Mouse (Mus musculus): ENCODE measurements around the gene Gjb1. TPM values are rescaled to one million over a fixed set of nuclear protein-coding genes. Genes with fewer than 3 reads are reported as not detected.
"Not testable (repeated sequence)": the region's sequence is repeated elsewhere in the genome, so short reads cannot be mapped to it uniquely, and the experiment has no call there.

Gene Gjb1
- polyA plus RNA-seq, 1 experiment: 4.7 TPM

DNA sequence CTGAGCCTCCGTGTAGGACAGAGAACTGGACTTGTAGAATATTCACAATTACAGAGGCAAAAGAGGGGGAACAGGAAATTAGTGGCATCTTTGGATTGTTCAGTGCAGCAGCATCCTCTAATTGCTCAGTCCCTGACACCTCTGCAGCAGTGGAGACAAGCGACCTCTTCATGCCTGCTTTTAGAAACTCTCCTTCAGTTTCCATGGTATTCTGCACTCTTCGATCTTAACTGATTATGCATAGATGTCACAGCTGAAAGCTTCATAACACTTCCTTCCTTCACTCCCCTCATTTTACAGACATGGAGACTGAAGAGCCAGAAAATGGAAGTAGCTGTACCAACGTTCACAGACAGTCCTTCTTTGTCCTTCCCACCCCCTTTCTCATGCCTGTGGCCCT, 29.7 kb upstream of the Gjb1 start:
- 20% methylated on average over 4 of the region's 4 CpGs for WGBS
- TF ChIP-seq CTCF (IDR thresholded peaks at IDR 0.05; ENCODE audit: control insufficient read depth, insufficient read depth, low read length): no peak
- TF ChIP-seq POLR2A (IDR thresholded peaks at IDR 0.05; ENCODE audit: borderline replicate concordance, control insufficient read depth, low read depth, low read length): no peak
- H3K4me1 ChIP-seq (ENCODE audit: control insufficient read depth, insufficient read depth, low read length): no peaks in the 10 kb centered on the region
- H3K4me3 ChIP-seq (replicated peaks; ENCODE audit: control insufficient read depth, low read depth, low read length): no peak overlapping the region
- H3K27ac ChIP-seq (ENCODE audit: control insufficient read depth, insufficient read depth, low read depth, low read length, poor library complexity): no peak overlapping the region

DNA sequence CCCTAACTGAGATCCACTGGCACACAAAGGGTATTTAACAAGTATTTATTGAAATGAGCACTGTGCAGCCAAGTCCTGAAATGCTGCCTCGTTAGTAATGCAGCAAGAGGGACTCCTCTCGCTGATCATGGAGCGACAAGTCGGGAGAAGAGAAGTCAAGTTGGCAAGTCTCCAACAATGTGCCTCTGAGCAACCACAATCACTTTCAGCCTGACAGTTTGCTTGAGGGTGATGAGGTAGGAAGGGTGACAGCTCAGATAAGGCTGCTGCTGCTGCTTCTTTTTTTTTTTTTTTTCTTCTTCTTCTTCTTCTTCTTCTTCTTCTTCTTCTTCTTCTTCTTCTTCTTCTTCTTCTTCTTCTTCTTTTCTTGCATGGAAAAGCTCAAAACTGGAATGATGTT, 25.0 kb upstream of the Gjb1 start:
- no peaks in the 10 kb centered on the region for H3K4me1 ChIP-seq (ENCODE audit: control insufficient read depth, insufficient read depth, low read length)
- H3K4me3 ChIP-seq (replicated peaks; ENCODE audit: control insufficient read depth, low read depth, low read length): no peak overlapping the region
- 18% methylated on average over 4 of the region's 4 CpGs for WGBS
- no peak overlapping the region for H3K27ac ChIP-seq (ENCODE audit: control insufficient read depth, insufficient read depth, low read depth, low read length, poor library complexity)
- TF ChIP-seq POLR2A (IDR thresholded peaks at IDR 0.05; ENCODE audit: borderline replicate concordance, control insufficient read depth, low read depth, low read length) (no peak), CTCF (IDR thresholded peaks at IDR 0.05; ENCODE audit: control insufficient read depth, insufficient read depth, low read length) (no peak)

DNA sequence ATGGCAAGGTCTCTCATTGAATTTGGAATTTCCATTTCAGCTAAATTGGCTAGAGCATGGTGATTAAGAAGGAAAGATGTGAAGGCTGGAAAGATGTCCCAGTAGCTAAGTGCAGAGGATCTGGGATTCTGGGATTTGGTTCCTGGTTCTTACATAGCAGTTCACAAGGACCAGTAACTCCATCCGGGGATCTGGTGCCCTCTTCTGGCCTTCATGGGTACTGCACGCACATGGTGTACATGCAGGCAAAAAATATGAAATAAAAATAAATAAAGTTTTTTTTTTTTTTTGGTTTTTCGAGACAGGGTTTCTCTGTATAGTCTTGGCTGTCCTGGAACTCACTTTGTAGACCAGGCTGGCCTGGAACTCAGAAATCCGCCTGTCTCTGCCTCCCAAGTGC, 17.3 kb upstream of the Gjb1 start:
- H3K27ac ChIP-seq (ENCODE audit: control insufficient read depth, insufficient read depth, low read depth, low read length, poor library complexity); H3K4me1 ChIP-seq (ENCODE audit: control insufficient read depth, insufficient read depth, low read length); H3K4me3 ChIP-seq (replicated peaks; ENCODE audit: control insufficient read depth, low read depth, low read length): not testable (repeated sequence)
- TF ChIP-seq CTCF (IDR thresholded peaks at IDR 0.05; ENCODE audit: control insufficient read depth, insufficient read depth, low read length): peak; percentile 33; the same call in 1 of the 2 replicates
- WGBS: 59% methylated on average over 4 of the region's 4 CpGs

DNA sequence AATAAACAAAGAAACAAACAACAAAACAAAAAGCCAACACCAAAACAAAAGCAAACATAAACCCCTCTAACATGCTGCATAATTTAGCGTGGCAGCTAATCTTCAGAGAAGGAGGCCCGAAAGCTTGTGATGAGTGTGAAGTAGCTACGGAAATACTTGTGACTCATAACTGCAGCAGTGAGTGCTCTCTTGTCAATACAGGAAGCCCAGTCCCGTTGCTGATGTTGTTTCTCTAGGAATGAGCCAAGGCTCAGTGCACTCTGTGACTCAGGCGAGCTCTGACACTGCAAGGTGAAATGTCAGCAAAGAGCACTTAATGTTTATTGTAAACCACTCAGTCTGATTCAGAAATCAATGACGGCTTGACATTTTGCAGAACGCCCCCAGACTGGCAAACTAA, 7.2 kb upstream of the Gjb1 start:
- Histone ChIP-seq H3K4me1 (ENCODE audit: control insufficient read depth, insufficient read depth, low read length) (no peaks in the 10 kb centered on the region), H3K27ac (ENCODE audit: control insufficient read depth, insufficient read depth, low read depth, low read length, poor library complexity) (no peak overlapping the region), H3K4me3 (replicated peaks; ENCODE audit: control insufficient read depth, low read depth, low read length) (no peak overlapping the region)
- no peak for TF ChIP-seq CTCF (IDR thresholded peaks at IDR 0.05; ENCODE audit: control insufficient read depth, insufficient read depth, low read length)
- no peak for TF ChIP-seq POLR2A (IDR thresholded peaks at IDR 0.05; ENCODE audit: borderline replicate concordance, control insufficient read depth, low read depth, low read length)
- WGBS: 59% methylated on average over 7 of the region's 7 CpGs

- TF ChIP-seq CTCF (IDR thresholded peaks at IDR 0.05; ENCODE audit: control insufficient read depth, insufficient read depth, low read length) (no peak), POLR2A (IDR thresholded peaks at IDR 0.05; ENCODE audit: borderline replicate concordance, control insufficient read depth, low read depth, low read length) (no peak)
- 70% methylated on average over 3 of the region's 3 CpGs for WGBS
- Histone ChIP-seq H3K4me1 (ENCODE audit: control insufficient read depth, insufficient read depth, low read length) (no peaks in the 10 kb centered on the region), H3K4me3 (replicated peaks; ENCODE audit: control insufficient read depth, low read depth, low read length) (no peak overlapping the region), H3K27ac (ENCODE audit: control insufficient read depth, insufficient read depth, low read depth, low read length, poor library complexity) (no peak overlapping the region)
These were observed 5.6 kb upstream of the Gjb1 start for GRCm38 (mm10) chrX:101370573-101370972.

DNA sequence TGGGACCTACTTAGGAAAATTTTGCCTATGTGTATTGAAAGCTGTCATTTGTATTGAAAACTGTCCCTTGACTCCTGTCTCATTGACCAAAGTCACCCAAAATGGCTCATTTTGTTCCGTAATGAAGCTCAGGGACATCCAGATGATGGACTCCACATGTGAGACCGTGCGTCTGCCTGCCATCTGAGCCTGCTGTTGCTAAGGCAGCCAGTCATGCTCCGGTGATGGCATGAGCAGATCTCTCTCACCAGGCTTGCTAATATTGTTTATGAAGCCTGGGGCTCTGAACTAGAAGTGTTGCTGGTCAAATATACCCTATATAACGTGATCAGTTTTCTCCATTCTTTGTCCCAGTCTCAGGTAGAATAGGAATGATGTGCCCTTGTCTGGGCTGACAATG, 3.2 kb upstream of the Gjb1 start:
- TF ChIP-seq CTCF (IDR thresholded peaks at IDR 0.05; ENCODE audit: control insufficient read depth, insufficient read depth, low read length): no peak
- TF ChIP-seq POLR2A (IDR thresholded peaks at IDR 0.05; ENCODE audit: borderline replicate concordance, control insufficient read depth, low read depth, low read length): no peak
- no peaks in the 10 kb centered on the region for H3K4me1 ChIP-seq (ENCODE audit: control insufficient read depth, insufficient read depth, low read length)
- WGBS: 80% methylated on average over 5 of the region's 5 CpGs
- no peak overlapping the region for H3K27ac ChIP-seq (ENCODE audit: control insufficient read depth, insufficient read depth, low read depth, low read length, poor library complexity)
- no peak overlapping the region for H3K4me3 ChIP-seq (replicated peaks; ENCODE audit: control insufficient read depth, low read depth, low read length)

DNA sequence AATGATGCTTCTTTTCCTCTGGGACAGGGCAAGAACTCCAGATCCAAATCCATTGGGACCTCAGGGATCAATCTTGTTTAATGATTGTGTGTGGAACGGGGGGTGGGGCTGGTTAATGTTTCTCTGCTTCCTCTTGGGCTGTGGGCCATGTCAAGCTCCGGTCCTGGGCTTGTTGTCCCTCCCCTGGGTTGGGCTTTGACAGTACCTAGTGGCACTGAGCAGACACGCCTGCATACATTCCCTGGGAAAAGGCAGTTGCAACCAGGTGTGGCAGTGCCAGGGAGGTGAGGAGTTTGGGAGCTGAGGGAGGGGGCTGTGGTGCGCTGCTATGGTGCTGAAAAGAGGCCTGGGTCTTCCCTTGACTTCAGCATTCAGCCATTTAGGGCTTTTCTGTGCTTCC, 898 bp downstream of the Gjb1 start:
- no peak for TF ChIP-seq CTCF (IDR thresholded peaks at IDR 0.05; ENCODE audit: control insufficient read depth, insufficient read depth, low read length)
- no peak for TF ChIP-seq POLR2A (IDR thresholded peaks at IDR 0.05; ENCODE audit: borderline replicate concordance, control insufficient read depth, low read depth, low read length)
- 61% methylated on average over 4 of the region's 4 CpGs for WGBS
- H3K27ac ChIP-seq (ENCODE audit: control insufficient read depth, insufficient read depth, low read depth, low read length, poor library complexity): no peak overlapping the region
- no peaks in the 10 kb centered on the region; the same call in 1 of the 2 replicates for H3K4me1 ChIP-seq (ENCODE audit: control insufficient read depth, insufficient read depth, low read length)
- no peak overlapping the region for H3K4me3 ChIP-seq (replicated peaks; ENCODE audit: control insufficient read depth, low read depth, low read length)

DNA sequence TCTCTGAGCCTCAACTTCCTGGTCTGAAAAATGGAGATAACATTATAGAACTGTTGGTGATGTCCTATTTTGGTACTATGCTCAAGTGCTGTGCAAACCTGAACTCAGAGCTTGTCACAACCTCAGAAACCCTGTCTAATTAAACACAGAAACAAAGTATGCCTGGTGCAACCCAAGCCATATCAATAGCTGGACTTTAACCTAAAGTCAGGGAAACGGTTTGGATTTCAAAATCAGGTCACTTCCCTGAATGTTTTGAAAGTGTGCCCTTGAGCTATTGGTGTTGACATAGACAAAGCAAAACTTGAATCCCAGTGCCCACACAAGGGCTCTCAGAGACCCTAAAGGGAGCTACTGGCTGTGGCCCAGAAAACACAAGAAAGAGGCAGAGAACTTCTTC, 3.6 kb downstream of the Gjb1 start:
- no peak for TF ChIP-seq CTCF (IDR thresholded peaks at IDR 0.05; ENCODE audit: control insufficient read depth, insufficient read depth, low read length)
- no peak for TF ChIP-seq POLR2A (IDR thresholded peaks at IDR 0.05; ENCODE audit: borderline replicate concordance, control insufficient read depth, low read depth, low read length)
- WGBS: 51% methylated on average over 1 of the region's 1 CpGs
- no peaks in the 10 kb centered on the region; the same call in 1 of the 2 replicates for H3K4me1 ChIP-seq (ENCODE audit: control insufficient read depth, insufficient read depth, low read length)

DNA sequence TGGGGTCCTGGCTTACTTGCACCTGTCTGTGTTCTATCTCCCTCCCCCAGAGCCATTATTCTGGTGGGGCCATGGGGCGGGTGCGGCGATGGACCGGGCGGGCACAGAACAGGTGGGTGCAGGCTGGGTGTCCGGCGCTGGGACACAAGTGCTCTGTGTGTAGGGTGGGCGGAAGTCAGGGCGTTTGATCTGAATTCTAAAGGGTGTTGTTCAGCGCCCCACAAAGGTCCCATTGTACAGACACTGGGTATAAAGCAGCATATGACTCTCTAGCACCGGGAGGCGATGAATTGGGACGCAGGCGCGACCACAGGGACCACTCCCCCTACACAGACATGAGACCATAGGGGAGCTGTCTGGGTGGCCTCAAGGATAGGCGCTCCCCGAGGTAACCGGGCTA, 7.3 kb downstream of the Gjb1 start:
- TF ChIP-seq CTCF (IDR thresholded peaks at IDR 0.05; ENCODE audit: control insufficient read depth, insufficient read depth, low read length): no peak
- no peak for TF ChIP-seq POLR2A (IDR thresholded peaks at IDR 0.05; ENCODE audit: borderline replicate concordance, control insufficient read depth, low read depth, low read length)
- H3K4me3 ChIP-seq (replicated peaks; ENCODE audit: control insufficient read depth, low read depth, low read length): no peak overlapping the region
- no peak overlapping the region for H3K27ac ChIP-seq (ENCODE audit: control insufficient read depth, insufficient read depth, low read depth, low read length, poor library complexity)
- WGBS: 58% methylated on average over 18 of the region's 18 CpGs
- no peaks in the 10 kb centered on the region; the same call in 1 of the 2 replicates for H3K4me1 ChIP-seq (ENCODE audit: control insufficient read depth, insufficient read depth, low read length)

More for the DNA sequence above, 3.6 kb downstream of the Gjb1 start:
- Histone ChIP-seq H3K27ac (ENCODE audit: control insufficient read depth, insufficient read depth, low read depth, low read length, poor library complexity) (no peak overlapping the region), H3K4me3 (replicated peaks; ENCODE audit: control insufficient read depth, low read depth, low read length) (no peak overlapping the region)

Measured in bone marrow, adult 2 months (tissue).